Mouse (Mus musculus) bone marrow, adult 2 months (tissue): ENCODE measurements around the gene Ikzf1. TPM values are rescaled to one million over a fixed set of nuclear protein-coding genes. Genes with fewer than 3 reads are reported as not detected.
A peak's percentile ranks its signal among the peaks of the same experiment; 100 is the strongest.

ENCODE experiments used
- H3K27ac ChIP-seq: fragments of 200-500 bp; 2 replicates; pipeline ENCODE4 v1.5.1; 2012; ENCODE audit warnings: low read depth, mild to moderate bottlenecking, control low read depth, inconsistent platforms, low read length; ENCODE audit not compliant: control insufficient read depth, poor library complexity, insufficient read depth
- H3K4me1 ChIP-seq: fragments of 200-500 bp; 2 replicates; pipeline ENCODE4 v1.6.1; 2011; ENCODE audit warnings: low read length; ENCODE audit not compliant: control insufficient read depth, insufficient read depth
- H3K4me3 ChIP-seq: fragments of 200-500 bp; replicated peaks from 2 replicates; pipeline ENCODE3; 2011; ENCODE audit warnings: mild to moderate bottlenecking, low read depth, low read length, control low read depth; ENCODE audit not compliant: control insufficient read depth
- CTCF ChIP-seq: fragments of 200-500 bp; IDR thresholded peaks from 2 replicates; pipeline ENCODE4 v1.5.1; 2011; ENCODE audit warnings: low read length, control low read depth; ENCODE audit not compliant: control insufficient read depth, insufficient read depth
- POLR2A ChIP-seq: fragments of 200-500 bp; IDR thresholded peaks from 2 replicates; pipeline ENCODE4 v1.6.1; 2011; ENCODE audit warnings: low read depth, mild to moderate bottlenecking, control low read depth, low read length, borderline replicate concordance; ENCODE audit not compliant: control insufficient read depth
- WGBS: fragments of 180-500 bp; shearing (Covaris S2); methylation state at CpG from one replicate; pipeline ENCODE4 v1.1.7; 2018; 5-methylcytosine and 5-hydroxymethylcytosine counted together
- polyA plus RNA-seq: library from polyadenylated mRNA; stranded (reverse); fragments of >200 nt; gene quantifications from 2 replicates; pipeline ENCODE4 v1.2.4, GENCODE M21; 2011; ENCODE audit warnings: low replicate concordance; ENCODE audit not compliant: missing spikeins, insufficient read depth, insufficient read length

Gene Ikzf1
- polyA plus RNA-seq, 1 experiment = 38.1 TPM

DNA sequence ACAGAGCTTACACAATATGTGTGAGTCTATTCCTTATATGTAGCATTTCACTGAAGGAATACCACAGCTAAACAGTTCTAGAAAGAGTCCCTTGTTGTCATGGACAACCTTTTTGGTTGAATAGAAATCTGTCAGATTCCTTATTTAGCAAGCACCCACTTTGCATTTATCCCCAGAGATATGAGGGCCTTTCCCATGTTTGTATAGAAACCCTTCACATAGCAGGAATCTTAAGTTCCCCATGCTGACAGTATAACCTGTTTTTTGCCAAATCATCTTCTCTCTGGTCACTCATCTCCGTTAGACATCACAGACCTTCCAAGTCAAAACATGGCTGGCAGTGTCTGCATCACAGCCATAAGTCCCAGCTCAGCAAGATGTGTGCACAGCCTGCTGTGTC lies 59.4 kb downstream of the Ikzf1 start:
- no peak for TF ChIP-seq CTCF
- TF ChIP-seq POLR2A = no peak

DNA sequence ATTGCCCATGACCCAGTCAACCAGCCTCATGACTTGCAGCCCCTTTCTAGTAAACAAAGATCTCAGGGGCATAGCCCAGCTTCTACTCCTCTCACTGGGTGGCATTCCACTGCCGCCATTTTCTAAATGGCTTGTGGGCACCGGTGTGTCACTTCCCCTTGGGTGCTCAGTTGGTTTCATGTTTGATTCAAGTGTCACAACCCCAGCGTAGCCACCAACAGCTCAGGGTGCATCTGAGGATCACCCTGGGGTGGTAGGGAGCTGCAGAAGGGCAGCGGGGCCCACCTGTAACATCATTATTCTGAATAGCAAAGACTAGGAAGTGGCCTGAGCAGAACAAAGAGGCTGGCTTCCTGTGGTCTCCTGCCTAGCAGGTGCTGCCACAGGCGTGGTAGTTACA lies 66.3 kb downstream of the Ikzf1 start:
- no peak for TF ChIP-seq POLR2A
- TF ChIP-seq CTCF = no peak
- 0 out of 2 replicates have a peak overlapping the region, but pooled peaks have one; percentile 6 for H3K27ac ChIP-seq
- no peak overlapping the region for H3K4me3 ChIP-seq
- WGBS = 49% methylated on average over 5 of the region's 5 CpGs
- no peaks in the 10 kb centered on the region for H3K4me1 ChIP-seq

More for the DNA sequence above, 59.4 kb downstream of the Ikzf1 start:
- Histone ChIP-seq H3K4me1 (peaks cover 1% of the 10 kb centered on the region; the same call in 1 of the 2 replicates), H3K27ac (no peak overlapping the region), H3K4me3 (no peak overlapping the region)
- 60% methylated on average over 1 of the region's 1 CpGs for WGBS

DNA sequence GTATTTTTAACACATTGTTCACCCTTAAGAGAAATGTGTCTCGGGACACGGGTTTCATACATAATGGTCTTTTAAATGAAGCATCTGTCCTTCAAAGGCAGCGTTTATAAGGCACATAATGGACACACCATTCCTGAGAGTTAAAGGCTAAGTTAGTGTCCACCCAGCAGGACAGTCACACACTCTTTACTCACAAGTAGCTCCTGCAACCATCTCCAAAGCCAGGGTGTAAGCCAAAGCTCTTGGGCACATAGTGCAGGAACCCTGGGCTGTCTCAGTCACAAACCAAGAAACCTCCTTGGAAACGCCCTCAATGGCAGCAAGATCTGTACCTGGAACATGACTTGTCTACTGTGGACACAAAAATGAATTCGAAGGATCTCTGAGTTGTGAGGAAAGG lies 68.1 kb downstream of the Ikzf1 start:
- TF ChIP-seq CTCF (no peak), POLR2A (no peak)

DNA sequence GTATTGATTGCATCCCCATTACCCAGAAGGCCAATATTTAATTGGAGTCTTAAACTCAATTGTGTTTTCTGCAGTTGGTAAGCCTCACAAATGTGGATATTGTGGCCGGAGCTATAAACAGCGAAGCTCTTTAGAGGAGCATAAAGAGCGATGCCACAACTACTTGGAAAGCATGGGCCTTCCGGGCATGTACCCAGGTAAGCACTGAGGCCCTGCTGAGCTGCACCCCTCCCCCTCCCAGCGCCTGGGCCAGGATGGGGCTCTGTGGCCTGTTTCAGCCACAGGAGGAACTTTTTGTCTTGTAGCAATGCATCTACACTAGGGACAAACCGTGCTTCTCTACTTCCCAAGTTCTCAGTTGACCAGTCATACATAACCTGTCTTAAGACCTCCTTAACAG lies 73.3 kb downstream of the Ikzf1 start:
- Histone ChIP-seq H3K4me3 (no peak overlapping the region), H3K27ac (no peak overlapping the region), H3K4me1 (peaks cover 2% of the 10 kb centered on the region; the same call in 1 of the 2 replicates)
- WGBS = 81% methylated on average over 6 of the region's 6 CpGs
- TF ChIP-seq CTCF (no peak), POLR2A (no peak)

More for the DNA sequence above, 68.1 kb downstream of the Ikzf1 start:
- Histone ChIP-seq H3K4me3 (no peak overlapping the region), H3K27ac (no peak overlapping the region), H3K4me1 (no peaks in the 10 kb centered on the region)
- WGBS = 87% methylated on average over 5 of the region's 5 CpGs

DNA sequence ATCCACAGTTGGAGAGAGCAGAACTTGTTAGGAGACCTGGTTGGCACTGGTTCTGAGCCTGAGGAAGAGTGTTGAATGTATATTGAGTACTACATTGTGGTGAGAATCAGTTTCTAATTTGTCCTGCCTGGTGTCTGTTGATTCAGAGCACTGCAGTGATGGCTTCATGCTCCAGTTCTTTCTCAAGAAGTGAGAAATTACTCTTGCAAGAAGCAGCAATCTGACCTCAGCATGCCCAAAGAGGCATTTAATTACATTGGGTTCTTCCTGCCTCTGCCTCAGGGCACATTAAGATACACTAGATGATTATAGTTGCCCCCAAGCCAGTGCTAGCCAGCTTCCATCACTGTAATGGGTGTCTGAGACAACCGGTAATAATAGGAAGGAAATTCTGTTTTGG lies 74.1 kb downstream of the Ikzf1 start:
- no peak overlapping the region for H3K4me3 ChIP-seq
- peaks cover 5% of the 10 kb centered on the region; the same call in 1 of the 2 replicates for H3K4me1 ChIP-seq
- TF ChIP-seq CTCF = no peak
- no peak for TF ChIP-seq POLR2A
- no peak overlapping the region for H3K27ac ChIP-seq
- 84% methylated on average over 1 of the region's 1 CpGs for WGBS

DNA sequence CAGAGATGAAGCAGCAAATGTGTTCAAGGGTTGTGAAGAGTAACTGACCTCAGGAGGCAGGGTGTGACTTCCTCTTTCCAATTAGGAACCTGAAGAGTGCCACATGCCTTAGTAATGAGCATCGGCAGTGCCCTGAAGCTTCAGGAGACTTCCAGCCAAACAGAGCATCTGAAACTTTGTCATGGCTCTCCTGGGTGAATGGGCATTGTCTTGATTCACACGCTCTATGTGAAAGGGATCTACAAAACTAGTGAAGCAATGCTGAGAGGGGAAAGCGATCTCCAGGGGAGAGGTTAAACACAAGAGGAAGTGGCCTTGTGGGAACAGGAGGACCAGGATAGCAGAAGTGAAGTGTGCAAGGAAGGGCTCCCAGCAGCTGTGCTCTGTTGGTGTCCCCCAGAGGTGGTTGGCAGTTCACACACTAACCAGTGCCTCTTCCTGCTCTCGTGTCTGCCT lies 78.4 kb downstream of the Ikzf1 start:
- 13% methylated on average over 4 of the region's 4 CpGs for WGBS
- Histone ChIP-seq H3K4me1 (peaks cover 7% of the 10 kb centered on the region; the same call in 1 of the 2 replicates), H3K27ac (peak overlapping the region; percentile 11), H3K4me3 (no peak overlapping the region)
- TF ChIP-seq CTCF = no peak
- TF ChIP-seq POLR2A = no peak

DNA sequence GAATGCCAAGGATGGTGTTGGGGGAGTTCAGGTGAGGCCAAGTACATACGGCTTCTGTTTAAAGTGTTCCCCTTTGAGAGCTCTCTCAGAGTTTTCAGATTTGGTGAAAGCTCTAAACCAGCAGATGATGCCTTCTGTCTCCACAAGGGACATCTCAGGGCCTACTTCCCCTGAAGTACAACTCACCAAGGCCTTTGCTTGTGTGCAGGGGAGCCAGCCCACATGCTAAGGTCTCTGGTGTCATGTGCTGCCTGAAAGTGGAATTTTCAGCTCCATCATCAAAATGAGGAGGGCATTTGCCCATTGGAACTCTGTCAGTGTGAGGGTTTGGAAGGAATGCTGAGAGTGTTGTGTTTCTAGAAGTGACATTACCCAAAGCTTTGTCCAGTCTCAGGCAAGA lies 80.6 kb downstream of the Ikzf1 start:
- Histone ChIP-seq H3K27ac (no peak overlapping the region; the same call in 1 of the 2 replicates), H3K4me3 (no peak overlapping the region), H3K4me1 (peaks cover 8% of the 10 kb centered on the region; the same call in 1 of the 2 replicates)
- 37% methylated on average over 1 of the region's 1 CpGs for WGBS
- no peak for TF ChIP-seq CTCF
- no peak for TF ChIP-seq POLR2A

DNA sequence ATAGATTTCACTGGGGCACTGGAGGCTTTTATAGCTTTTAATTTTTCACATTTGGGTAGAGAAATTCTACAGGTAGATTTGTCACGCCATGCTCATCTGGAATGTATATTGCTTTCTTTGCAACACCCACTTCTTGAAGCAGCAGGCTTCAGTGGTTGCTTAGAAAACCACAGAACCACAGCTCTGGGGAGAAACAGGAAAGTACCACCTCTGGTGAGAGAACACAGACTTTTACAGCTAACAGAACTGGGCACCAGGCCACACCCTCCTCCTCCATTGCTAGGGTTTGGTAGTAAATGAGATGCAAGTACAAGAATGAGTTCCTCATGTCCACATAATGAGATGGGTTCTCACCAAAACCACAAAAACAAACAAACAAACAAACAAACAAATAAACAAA lies 81.3 kb downstream of the Ikzf1 start:
- peaks cover 8% of the 10 kb centered on the region; the same call in 1 of the 2 replicates for H3K4me1 ChIP-seq
- TF ChIP-seq POLR2A (no peak), CTCF (no peak)
- H3K27ac ChIP-seq = no peak overlapping the region
- 19% methylated on average over 1 of the region's 1 CpGs for WGBS
- no peak overlapping the region for H3K4me3 ChIP-seq

DNA sequence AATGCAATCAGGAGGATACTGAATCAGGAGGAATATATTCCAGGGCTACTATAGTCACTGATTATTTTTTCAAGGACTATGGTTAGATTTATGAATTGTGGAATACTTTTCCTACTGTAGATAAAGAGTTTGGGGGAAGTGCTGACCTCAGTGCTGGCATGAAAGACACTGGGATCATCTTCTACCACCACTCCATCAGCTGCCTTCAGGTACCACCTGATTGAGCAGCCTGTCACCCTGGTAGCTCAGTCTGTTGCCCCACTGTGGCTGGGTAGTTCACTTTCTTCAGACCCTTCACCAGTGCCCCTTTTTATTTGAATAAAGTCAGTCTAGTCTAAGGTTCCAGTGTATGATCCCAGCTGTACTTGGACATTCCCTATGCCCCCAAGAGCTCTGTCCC lies 81.9 kb downstream of the Ikzf1 start:
- H3K4me1 ChIP-seq = peaks cover 8% of the 10 kb centered on the region; the same call in 1 of the 2 replicates
- H3K27ac ChIP-seq = no peak overlapping the region
- no peak overlapping the region for H3K4me3 ChIP-seq
- TF ChIP-seq POLR2A (no peak), CTCF (no peak)
